Mouse (Mus musculus): Measurements from ENCODE around the gene Tns4. TPM values are rescaled to one million over a fixed set of nuclear protein-coding genes. Genes with fewer than 3 reads are reported as not detected.

Tns4 gene
- polyA plus RNA-seq (2015; fragmentation: Nextera tagmentation; extraction: Ambion mirVana) = 0.09 TPM in 1 of 2 replicates, not detected in the other

GRCm38 (mm10) chr11:99089077-99089601 lies at the start of gene Tns4:
Gene Tns4 (minus strand): TSS chr11:99089306.
- H3K4me3 ChIP-seq = no peak within 1 kb of the TSS
- H3K9ac ChIP-seq (replicated peaks) = no peak within 1 kb of the TSS
- no peak within 1 kb of the TSS for H3K27ac ChIP-seq (replicated peaks)
- H3K4me1 ChIP-seq = no peaks in the 10 kb centered on the region
- H3K36me3 ChIP-seq = no peaks in the 10 kb centered on the region
- 63% methylated on average over 14 of the region's 14 CpGs for WGBS
- no peaks in the 10 kb centered on the region for H3K27me3 ChIP-seq
- ATAC-seq (replicated peaks) = no peak
- H3K9me3 ChIP-seq = no peaks in the 10 kb centered on the region
- no peak within 1 kb of the TSS for H3K4me2 ChIP-seq (replicated peaks)

- Histone ChIP-seq H3K27ac (replicated peaks) (no peak overlapping the region), H3K4me2 (replicated peaks) (no peak overlapping the region), H3K9me3 (no peaks in the 10 kb centered on the region), H3K27me3 (no peaks in the 10 kb centered on the region), H3K4me3 (no peak overlapping the region), H3K9ac (replicated peaks) (no peak overlapping the region), H3K36me3 (no peaks in the 10 kb centered on the region), H3K4me1 (peaks cover 3% of the 10 kb centered on the region)
- WGBS = 76% methylated on average over 4 of the region's 4 CpGs
- ATAC-seq (replicated peaks) = no peak
Observed at GRCm38 (mm10) chr11:99137385-99137784, 48.3 kb upstream of the Tns4 start.

DNA sequence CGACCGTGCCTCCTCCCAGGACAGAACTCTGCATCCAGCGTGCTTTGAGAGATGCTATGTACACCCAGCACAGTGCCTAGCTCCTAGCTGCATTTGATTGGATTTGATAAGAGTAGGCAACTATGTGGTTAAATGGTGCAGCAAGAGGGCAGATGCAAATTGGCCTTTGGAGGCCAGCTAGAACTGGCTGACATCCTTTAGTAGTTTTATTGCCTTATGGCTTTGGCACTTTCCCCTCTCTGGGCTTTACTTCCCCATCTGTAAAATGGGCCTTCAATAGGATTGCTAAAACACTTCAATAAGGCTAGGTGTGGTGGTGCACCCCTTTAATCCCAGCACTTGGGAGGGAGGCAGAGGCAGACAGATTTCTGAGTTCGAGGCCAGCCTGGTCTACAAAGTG lies 47.9 kb upstream of the Tns4 start:
- H3K4me2 ChIP-seq (replicated peaks) = no peak overlapping the region
- no peak for ATAC-seq (replicated peaks)
- no peak overlapping the region for H3K9ac ChIP-seq (replicated peaks)
- no peaks in the 10 kb centered on the region for H3K27me3 ChIP-seq
- peaks cover 7% of the 10 kb centered on the region for H3K4me1 ChIP-seq
- H3K36me3 ChIP-seq = no peaks in the 10 kb centered on the region
- no peaks in the 10 kb centered on the region for H3K9me3 ChIP-seq
- no peak overlapping the region for H3K4me3 ChIP-seq
- 72% methylated on average over 4 of the region's 4 CpGs for WGBS
- H3K27ac ChIP-seq (replicated peaks) = no peak overlapping the region

DNA sequence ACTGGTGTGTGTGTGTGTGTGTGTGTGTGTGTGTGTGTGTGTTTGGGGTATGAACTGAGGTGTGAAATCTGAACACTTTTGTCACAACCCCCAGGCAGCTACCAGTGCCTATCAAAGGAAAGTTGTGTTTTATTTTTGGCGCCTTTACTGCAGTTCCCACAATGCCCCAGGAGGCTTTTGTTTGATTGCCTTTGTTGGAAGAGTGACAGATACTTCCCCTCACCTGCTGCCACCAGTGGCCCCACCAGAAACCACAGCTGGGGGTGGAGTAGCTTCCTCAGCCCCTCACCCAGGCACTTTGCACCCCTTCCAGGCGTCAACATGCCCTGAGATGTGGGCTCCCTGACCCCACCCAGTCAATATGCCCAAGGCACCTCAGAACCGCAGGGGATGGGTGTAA lies 47.3 kb upstream of the Tns4 start:
- ATAC-seq (replicated peaks) = no peak
- WGBS = 35% methylated on average over 3 of the region's 3 CpGs

DNA sequence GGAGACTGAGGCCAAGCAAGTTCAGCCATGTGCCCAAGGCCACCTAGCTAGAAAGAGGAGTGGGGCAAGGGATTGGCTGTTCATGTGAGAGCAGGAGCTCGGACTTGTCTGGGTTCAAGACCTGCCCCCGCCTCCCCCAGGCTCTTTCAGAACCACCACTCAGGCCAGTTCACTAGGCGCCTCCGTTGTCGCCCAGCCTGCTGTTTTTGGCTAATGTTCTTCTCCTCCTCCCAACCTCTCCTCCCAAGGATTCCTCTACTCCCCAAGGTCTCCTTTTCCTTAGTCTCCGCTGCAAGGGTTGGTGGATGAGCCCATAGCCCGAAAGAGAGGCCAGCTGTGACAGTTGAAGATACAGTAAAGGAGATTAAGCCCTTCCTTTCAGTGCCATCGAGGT lies 45.9 kb upstream of the Tns4 start:
- Histone ChIP-seq H3K4me2 (replicated peaks) (no peak overlapping the region), H3K4me3 (no peak overlapping the region), H3K27ac (replicated peaks) (no peak overlapping the region), H3K9me3 (no peaks in the 10 kb centered on the region), H3K27me3 (no peaks in the 10 kb centered on the region), H3K9ac (replicated peaks) (no peak overlapping the region), H3K4me1 (peaks cover 9% of the 10 kb centered on the region), H3K36me3 (no peaks in the 10 kb centered on the region)
- ATAC-seq (replicated peaks) = no peak
- WGBS = 80% methylated on average over 8 of the region's 8 CpGs

More for the DNA sequence above, 47.3 kb upstream of the Tns4 start:
- H3K27ac ChIP-seq (replicated peaks) = no peak overlapping the region
- H3K9ac ChIP-seq (replicated peaks) = no peak overlapping the region
- H3K9me3 ChIP-seq = no peaks in the 10 kb centered on the region
- no peak overlapping the region for H3K4me3 ChIP-seq
- H3K36me3 ChIP-seq = no peaks in the 10 kb centered on the region
- no peak overlapping the region for H3K4me2 ChIP-seq (replicated peaks)
- H3K27me3 ChIP-seq = no peaks in the 10 kb centered on the region
- peaks cover 9% of the 10 kb centered on the region for H3K4me1 ChIP-seq

DNA sequence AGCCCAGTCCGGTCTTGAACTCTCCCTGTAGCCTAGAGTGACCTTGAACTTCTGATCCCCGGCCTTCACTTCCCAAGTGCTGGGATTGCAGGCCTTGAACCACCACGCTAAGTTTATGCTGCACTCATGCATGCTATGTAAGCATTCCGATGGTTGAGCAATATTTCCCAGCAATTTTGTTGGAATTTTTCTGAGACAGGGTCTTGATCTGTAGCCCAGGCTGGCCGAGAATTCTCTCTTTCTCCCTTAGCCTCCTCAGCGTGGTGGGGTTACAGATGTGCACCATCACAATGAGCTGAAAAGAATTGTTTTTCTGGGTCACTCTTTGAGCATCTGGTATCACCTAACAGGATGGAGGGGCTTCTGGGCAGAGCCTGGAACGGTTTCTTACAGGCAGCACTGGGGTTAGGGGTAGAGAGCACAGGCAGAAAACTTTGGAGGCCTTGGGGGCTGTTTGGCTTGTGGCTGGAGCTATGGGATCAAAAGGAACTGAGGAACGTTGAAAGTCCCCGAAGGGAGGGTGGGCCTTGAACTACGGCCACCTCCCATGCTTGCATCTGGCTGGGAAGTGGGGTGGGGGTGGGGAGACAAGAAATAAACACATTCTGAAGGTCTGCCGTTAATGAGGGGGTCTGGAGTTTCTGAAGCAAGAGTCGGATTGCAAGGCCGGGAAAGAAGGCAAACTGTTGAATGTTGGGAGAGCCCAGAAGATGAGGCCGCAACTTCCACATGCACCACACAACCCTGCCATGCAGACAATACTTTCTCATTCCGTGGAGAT lies 45.4 kb upstream of the Tns4 start:
- Histone ChIP-seq H3K36me3 (no peaks in the 10 kb centered on the region), H3K27me3 (no peaks in the 10 kb centered on the region), H3K4me2 (replicated peaks) (no peak overlapping the region), H3K4me1 (peaks cover 9% of the 10 kb centered on the region), H3K9me3 (no peaks in the 10 kb centered on the region), H3K9ac (replicated peaks) (no peak overlapping the region), H3K4me3 (no peak overlapping the region), H3K27ac (replicated peaks) (no peak overlapping the region)
- 71% methylated on average over 15 of the region's 15 CpGs for WGBS
- no peak for ATAC-seq (replicated peaks)

DNA sequence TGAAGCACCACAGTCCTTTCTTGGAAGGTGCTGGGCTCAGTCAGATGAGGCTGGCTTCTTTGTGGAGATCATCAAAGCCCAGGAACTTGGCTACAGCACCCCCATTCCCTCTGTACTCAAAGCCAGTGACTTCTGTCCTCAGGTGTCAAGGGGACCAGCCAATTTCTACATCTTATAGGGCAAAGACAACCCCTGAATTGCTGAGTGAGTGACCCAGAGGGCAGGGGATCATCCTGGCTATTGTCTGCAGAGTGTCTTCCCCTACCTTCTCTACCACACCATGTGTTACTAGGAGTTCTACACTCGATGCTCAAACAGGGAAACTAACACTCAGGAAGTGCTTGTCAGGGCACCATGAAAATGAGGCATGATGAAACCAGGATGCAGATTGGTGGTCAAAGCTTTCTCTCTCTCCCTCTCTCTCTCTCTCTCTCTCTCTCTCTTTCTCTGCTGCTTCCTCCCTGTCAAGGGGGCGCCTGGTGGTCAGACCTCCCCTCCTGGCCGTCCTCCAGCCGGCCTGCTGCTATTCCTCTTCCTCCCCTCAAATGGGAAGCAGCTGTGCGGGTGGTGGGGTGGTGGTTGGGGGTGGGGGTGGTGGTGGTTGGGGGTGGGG lies 44.3 kb upstream of the Tns4 start:
- ATAC-seq (replicated peaks) = no peak
- H3K4me1 ChIP-seq = peaks cover 9% of the 10 kb centered on the region
- no peak overlapping the region for H3K4me2 ChIP-seq (replicated peaks)
- 66% methylated on average over 5 of the region's 5 CpGs for WGBS
- no peak overlapping the region for H3K4me3 ChIP-seq
- 0 out of 2 replicates have a peak overlapping the region, but pooled peaks have one; percentile 11 for H3K27ac ChIP-seq (replicated peaks)
- no peaks in the 10 kb centered on the region for H3K9me3 ChIP-seq
- no peaks in the 10 kb centered on the region for H3K27me3 ChIP-seq
- H3K36me3 ChIP-seq = no peaks in the 10 kb centered on the region
- no peak overlapping the region for H3K9ac ChIP-seq (replicated peaks)

GRCm38 (mm10) chr11:99132091-99132730 lies 43.1 kb upstream of the Tns4 start:
- H3K36me3 ChIP-seq = no peaks in the 10 kb centered on the region
- H3K9me3 ChIP-seq = no peaks in the 10 kb centered on the region
- H3K27ac ChIP-seq (replicated peaks) = 0 out of 2 replicates have a peak overlapping the region, but pooled peaks have one; percentile 31
- H3K27me3 ChIP-seq = no peaks in the 10 kb centered on the region
- peak overlapping the region; percentile 35; the same call in 1 of the 2 replicates for H3K9ac ChIP-seq (replicated peaks)
- peaks cover 9% of the 10 kb centered on the region for H3K4me1 ChIP-seq
- ATAC-seq (replicated peaks) = peak; percentile 68
- peak overlapping the region; percentile 27 for H3K4me2 ChIP-seq (replicated peaks)
- H3K4me3 ChIP-seq = no peak overlapping the region
- 2% methylated on average over 11 of the region's 11 CpGs for WGBS

GRCm38 (mm10) chr11:99131463-99131840 lies 42.3 kb upstream of the Tns4 start:
- no peak overlapping the region for H3K27ac ChIP-seq (replicated peaks)
- H3K4me3 ChIP-seq = no peak overlapping the region
- 44% methylated on average over 12 of the region's 12 CpGs for WGBS
- no peaks in the 10 kb centered on the region for H3K27me3 ChIP-seq
- no peak overlapping the region for H3K4me2 ChIP-seq (replicated peaks)
- no peaks in the 10 kb centered on the region for H3K36me3 ChIP-seq
- peaks cover 9% of the 10 kb centered on the region for H3K4me1 ChIP-seq
- no peak overlapping the region for H3K9ac ChIP-seq (replicated peaks)
- no peaks in the 10 kb centered on the region for H3K9me3 ChIP-seq
- ATAC-seq (replicated peaks) = no peak

GRCm38 (mm10) chr11:99130736-99131462 lies 41.8 kb upstream of the Tns4 start:
- Histone ChIP-seq H3K4me3 (no peak overlapping the region), H3K9me3 (no peaks in the 10 kb centered on the region), H3K27ac (replicated peaks) (no peak overlapping the region), H3K9ac (replicated peaks) (no peak overlapping the region), H3K4me2 (replicated peaks) (no peak overlapping the region), H3K36me3 (no peaks in the 10 kb centered on the region), H3K27me3 (no peaks in the 10 kb centered on the region), H3K4me1 (peaks cover 9% of the 10 kb centered on the region)
- WGBS = 65% methylated on average over 5 of the region's 5 CpGs
- no peak for ATAC-seq (replicated peaks)

DNA sequence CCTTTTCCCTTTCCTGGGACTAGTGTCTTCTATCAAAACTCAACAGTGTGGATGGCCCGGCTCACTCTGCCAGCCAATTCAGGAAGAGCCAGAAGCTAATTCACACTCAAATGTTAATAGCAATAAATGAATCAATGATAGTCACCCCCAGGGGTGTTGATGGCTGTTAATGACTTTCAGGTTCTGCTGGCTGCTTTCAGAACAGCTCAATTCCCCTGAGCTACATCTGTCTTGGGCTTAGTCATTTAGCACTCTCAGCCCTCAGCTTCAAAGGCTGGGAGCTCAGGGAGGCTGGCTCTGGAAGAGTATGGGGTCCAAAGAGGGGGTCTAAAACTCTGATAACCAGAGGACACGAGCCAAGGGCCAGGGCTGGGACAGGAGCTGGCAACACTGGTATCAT lies 40.2 kb upstream of the Tns4 start:
- 66% methylated on average over 2 of the region's 2 CpGs for WGBS
- no peak for ATAC-seq (replicated peaks)
- H3K27me3 ChIP-seq = no peaks in the 10 kb centered on the region

More for the DNA sequence above, 40.2 kb upstream of the Tns4 start:
- Histone ChIP-seq H3K9me3 (no peaks in the 10 kb centered on the region), H3K36me3 (no peaks in the 10 kb centered on the region), H3K4me2 (replicated peaks) (no peak overlapping the region), H3K4me1 (peaks cover 9% of the 10 kb centered on the region), H3K4me3 (no peak overlapping the region), H3K27ac (replicated peaks) (no peak overlapping the region), H3K9ac (replicated peaks) (no peak overlapping the region)

All from forebrain, embryonic 15.5 days (tissue).